Mouse (Mus musculus) naive thymus-derived CD4-positive, alpha-beta T cell, adult 2 months (primary cell): ENCODE results near the gene Lama4.

Experiments
- DNase-seq: peaks from one replicate; pipeline ENCODE4 v3.0.0-alpha.2; 2011; ENCODE audit warnings: low read depth

The Lama4 gene

GRCm38 (mm10) chr10:39157321-39157720, 192.0 kb downstream of the Lama4 start:
- DNase-seq, result no peak

- DNase-seq, result no peak
Observed at GRCm38 (mm10) chr10:39158306-39158705, 193.0 kb downstream of the Lama4 start.
